Mouse (Mus musculus) neural tube, embryonic 15.5 days (tissue): ENCODE measurements around the gene Ralgps1. TPM values are rescaled to one million over a fixed set of nuclear protein-coding genes. Genes with fewer than 3 reads are reported as not detected.

Source experiments
- ATAC-seq: fragments of 200-750 bp; cut with Nextera tagmentation; 2 replicates; pipeline ENCODE4 v1.8.0; 2017; ENCODE audit warnings: mild to moderate bottlenecking, moderate TSS enrichment, moderate library complexity; ENCODE audit not compliant: low FRiP score
- H3K27ac ChIP-seq: fragments of 300-500 bp; sonication (generic); replicated peaks from 2 replicates; pipeline ENCODE4 v1.5.1; 2015; ENCODE audit warnings: mild to moderate bottlenecking, inconsistent platforms
- H3K27me3 ChIP-seq: fragments of 300-500 bp; sonication (generic); replicated peaks from 2 replicates; pipeline ENCODE4 v1.6.1; 2015; ENCODE audit warnings: inconsistent platforms
- H3K36me3 ChIP-seq: fragments of 300-500 bp; sonication (generic); 2 replicates; pipeline ENCODE4 v1.6.1; 2015; ENCODE audit warnings: inconsistent platforms
- H3K4me1 ChIP-seq: fragments of 300-500 bp; sonication (generic); 2 replicates; pipeline ENCODE4 v1.6.1; 2015; ENCODE audit warnings: inconsistent platforms
- H3K4me2 ChIP-seq: fragments of 300-500 bp; sonication (generic); 2 replicates; pipeline ENCODE4 v1.6.1; 2015; ENCODE audit warnings: inconsistent platforms, mild to moderate bottlenecking, moderate library complexity
- H3K4me3 ChIP-seq: fragments of 300-500 bp; sonication (generic); replicated peaks from 2 replicates; pipeline ENCODE4 v1.5.1; 2015; ENCODE audit warnings: mild to moderate bottlenecking, inconsistent platforms
- H3K9ac ChIP-seq: fragments of 300-500 bp; sonication (generic); replicated peaks from 2 replicates; pipeline ENCODE4 v1.6.1; 2015; ENCODE audit warnings: mild to moderate bottlenecking, inconsistent platforms
- H3K9me3 ChIP-seq: fragments of 300-500 bp; sonication (generic); replicated peaks from 2 replicates; pipeline ENCODE4 v1.6.1; 2016; ENCODE audit warnings: inconsistent platforms
- WGBS: fragments of 180-500 bp; shearing (Covaris S2); methylation state at CpG from one replicate; pipeline ENCODE4 v1.1.7; 2015; ENCODE audit warnings: mixed read lengths; 5-methylcytosine and 5-hydroxymethylcytosine counted together
- polyA plus RNA-seq: library from polyadenylated mRNA; unstranded; fragments of >200 nt; fragmentation: Nextera tagmentation; extraction: Ambion mirVana; gene quantifications from 2 replicates; pipeline ENCODE4 v1.2.1, GENCODE M21; 2015

Ralgps1 gene
- 31.6 and 34.9 TPM in 2 replicates for polyA plus RNA-seq

DNA sequence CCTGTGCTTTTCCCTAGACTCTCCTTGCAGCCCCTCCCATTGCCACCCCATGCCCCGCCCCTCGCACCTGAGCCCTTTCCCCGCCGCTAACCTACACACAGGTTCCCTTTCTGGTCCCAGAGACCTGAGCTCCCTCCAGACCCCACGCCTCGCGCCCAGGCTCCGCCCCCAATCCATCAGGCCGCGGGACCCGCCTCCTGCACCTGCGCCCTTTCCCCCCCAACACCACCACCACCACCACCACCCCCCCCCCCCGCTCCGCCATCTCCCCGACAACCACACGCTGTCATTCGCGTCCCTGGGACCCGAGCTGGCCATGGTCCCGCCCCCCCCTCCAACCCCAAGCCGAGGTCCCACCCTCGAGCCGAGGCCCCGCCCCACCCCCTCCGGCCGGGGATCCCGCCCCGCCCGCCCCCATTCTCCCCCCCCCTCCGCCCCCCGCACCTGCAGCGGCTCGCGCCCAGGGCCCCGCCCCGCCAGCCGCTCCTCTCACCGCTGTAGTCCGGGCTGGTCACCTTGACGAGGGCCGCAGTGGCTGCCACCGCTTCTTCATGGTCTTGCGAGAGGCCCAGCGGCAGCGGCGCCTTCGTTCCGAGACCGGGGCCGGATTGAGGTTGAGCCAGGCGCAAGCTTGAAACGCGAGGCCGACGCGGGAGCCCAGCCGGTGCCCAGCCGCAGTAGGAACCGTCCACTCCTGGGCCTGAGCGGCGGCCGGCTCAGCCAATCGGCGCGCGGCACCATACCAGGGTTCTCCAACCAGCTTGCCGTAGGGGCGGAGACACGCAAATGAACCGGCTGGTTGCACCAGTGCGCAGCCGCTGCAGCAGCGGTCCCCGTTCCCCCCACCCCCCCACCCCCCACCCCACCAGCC, at the start of gene Ralgps1:
Gene Ralgps1, minus strand, starts transcription at position 710 of the 871 bp plus-strand sequence.
- H3K4me3 ChIP-seq, result peak within 1 kb of the TSS; percentile 75
- ATAC-seq, result peak; percentile 99
- peaks cover 36% of the 10 kb centered on the region for H3K4me1 ChIP-seq
- H3K27ac ChIP-seq, result peak within 1 kb of the TSS; percentile 99
- H3K9ac ChIP-seq, result peak within 1 kb of the TSS; percentile 82
- H3K36me3 ChIP-seq, result peaks cover 17% of the 10 kb centered on the region
- under 1% methylated on average over 62 of the region's 74 CpGs for WGBS
- H3K27me3 ChIP-seq, result no peaks in the 10 kb centered on the region
- H3K4me2 ChIP-seq, result peak within 1 kb of the TSS; percentile 72
- no peaks in the 10 kb centered on the region for H3K9me3 ChIP-seq

DNA sequence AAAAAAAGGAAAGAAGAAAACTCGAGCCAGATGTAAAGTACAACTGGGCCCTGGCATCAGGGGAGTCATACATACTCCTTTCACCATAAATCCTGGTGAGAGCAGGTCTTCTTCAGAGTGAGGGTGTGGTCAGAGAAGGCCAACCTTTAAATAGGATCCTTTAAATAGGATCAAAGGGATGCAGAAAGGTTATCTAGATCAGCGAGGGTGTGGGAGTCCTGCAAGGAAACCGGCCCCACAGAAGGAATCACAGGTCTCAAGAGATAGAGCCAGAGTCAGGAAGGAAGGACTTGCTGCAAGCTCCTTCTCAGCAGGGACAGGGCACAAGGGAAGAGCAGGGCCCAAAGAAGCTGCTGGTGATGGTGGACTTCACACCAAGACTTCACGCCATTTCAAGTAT, 46.2 kb upstream of the Ralgps1 start:
- H3K36me3 ChIP-seq, result peaks cover 9% of the 10 kb centered on the region
- H3K4me2 ChIP-seq, result no peak overlapping the region
- H3K9ac ChIP-seq, result no peak overlapping the region
- no peak overlapping the region for H3K27ac ChIP-seq
- H3K4me1 ChIP-seq, result peaks cover 13% of the 10 kb centered on the region
- ATAC-seq, result no peak
- 71% methylated on average over 4 of the region's 4 CpGs for WGBS
- H3K4me3 ChIP-seq, result no peak overlapping the region
- no peaks in the 10 kb centered on the region for H3K9me3 ChIP-seq
- H3K27me3 ChIP-seq, result no peaks in the 10 kb centered on the region

DNA sequence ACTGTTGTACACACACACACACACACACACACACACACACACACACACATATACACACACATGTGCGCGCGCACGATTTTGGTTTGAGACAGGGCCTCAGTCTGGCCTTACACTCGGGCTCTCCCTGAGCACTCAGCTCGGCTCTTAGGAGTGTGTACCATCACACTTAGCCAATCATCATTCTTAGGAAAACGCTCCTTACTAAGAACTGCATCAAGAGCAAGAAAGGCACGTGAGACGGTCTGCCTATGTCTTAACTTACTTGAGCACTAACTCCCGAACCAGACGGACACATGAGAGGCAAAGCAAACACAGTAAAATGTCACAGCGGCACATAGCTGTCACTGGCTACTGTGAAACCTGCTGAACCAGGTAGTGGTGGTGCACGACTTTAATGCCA, 42.7 kb upstream of the Ralgps1 start:
- no peak for ATAC-seq
- Histone ChIP-seq H3K27me3 (no peaks in the 10 kb centered on the region), H3K9ac (no peak overlapping the region), H3K9me3 (no peaks in the 10 kb centered on the region), H3K27ac (no peak overlapping the region), H3K4me3 (no peak overlapping the region), H3K4me1 (peaks cover 11% of the 10 kb centered on the region), H3K4me2 (no peak overlapping the region), H3K36me3 (peaks cover 32% of the 10 kb centered on the region)
- 94% methylated on average over 13 of the region's 13 CpGs for WGBS

DNA sequence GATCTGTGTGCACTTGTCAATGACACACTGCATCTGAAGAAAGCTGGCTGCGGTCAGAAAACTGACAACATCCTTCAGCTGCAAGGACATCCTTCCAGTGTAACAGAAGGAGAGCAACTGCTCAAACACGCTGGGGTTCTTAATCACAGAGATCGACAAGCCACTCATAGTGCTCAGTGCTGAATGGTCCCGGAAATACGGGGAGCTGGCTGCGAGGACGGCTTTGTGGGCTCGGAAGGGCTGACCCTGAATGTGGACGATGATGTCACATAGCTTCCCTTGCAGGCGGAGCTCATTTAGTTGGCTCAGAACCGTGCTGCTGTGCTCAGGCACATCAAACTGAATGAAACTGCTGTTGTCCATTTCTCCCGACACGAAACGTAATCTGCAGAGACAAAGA, 40.8 kb upstream of the Ralgps1 start:
- no peaks in the 10 kb centered on the region for H3K27me3 ChIP-seq
- no peak for ATAC-seq
- no peak overlapping the region for H3K9ac ChIP-seq
- no peak overlapping the region for H3K4me2 ChIP-seq
- H3K27ac ChIP-seq, result no peak overlapping the region
- WGBS, result 78% methylated on average over 14 of the region's 14 CpGs
- 0 out of 2 replicates have a peak, but pooled peaks cover 8% of the 10 kb centered on the region for H3K4me1 ChIP-seq
- peaks cover 37% of the 10 kb centered on the region for H3K36me3 ChIP-seq
- H3K9me3 ChIP-seq, result no peaks in the 10 kb centered on the region
- no peak overlapping the region for H3K4me3 ChIP-seq

DNA sequence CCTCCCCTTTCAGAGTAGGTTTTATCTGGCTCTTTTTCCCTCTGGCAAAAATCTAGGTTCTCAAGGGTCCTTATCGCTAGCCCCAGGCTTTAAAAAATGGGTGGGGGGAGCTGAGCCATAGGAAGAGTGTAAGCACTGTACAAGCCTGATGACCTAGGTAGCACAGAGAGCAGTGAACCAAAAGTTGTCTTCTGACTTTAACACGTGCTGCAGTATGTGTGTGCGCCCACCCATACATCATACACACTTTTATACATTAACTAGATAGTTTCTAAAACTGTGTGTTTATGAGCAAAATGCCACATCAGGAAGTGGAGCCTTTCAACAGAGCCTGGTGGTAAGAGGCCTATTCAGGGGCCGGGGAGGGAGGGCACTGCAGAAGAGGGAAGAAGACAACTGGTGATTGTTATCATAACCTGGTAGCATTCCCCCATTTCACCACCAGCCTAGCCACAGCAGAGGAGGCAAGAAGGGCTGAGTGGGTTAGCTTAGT, 32.3 kb upstream of the Ralgps1 start:
- Histone ChIP-seq H3K4me1 (peaks cover 11% of the 10 kb centered on the region), H3K4me2 (no peak overlapping the region), H3K27me3 (no peaks in the 10 kb centered on the region), H3K27ac (no peak overlapping the region), H3K36me3 (peaks cover 5% of the 10 kb centered on the region; the same call in 1 of the 2 replicates), H3K9ac (no peak overlapping the region), H3K9me3 (no peaks in the 10 kb centered on the region), H3K4me3 (no peak overlapping the region)
- ATAC-seq, result no peak
- 95% methylated on average over 4 of the region's 4 CpGs for WGBS

DNA sequence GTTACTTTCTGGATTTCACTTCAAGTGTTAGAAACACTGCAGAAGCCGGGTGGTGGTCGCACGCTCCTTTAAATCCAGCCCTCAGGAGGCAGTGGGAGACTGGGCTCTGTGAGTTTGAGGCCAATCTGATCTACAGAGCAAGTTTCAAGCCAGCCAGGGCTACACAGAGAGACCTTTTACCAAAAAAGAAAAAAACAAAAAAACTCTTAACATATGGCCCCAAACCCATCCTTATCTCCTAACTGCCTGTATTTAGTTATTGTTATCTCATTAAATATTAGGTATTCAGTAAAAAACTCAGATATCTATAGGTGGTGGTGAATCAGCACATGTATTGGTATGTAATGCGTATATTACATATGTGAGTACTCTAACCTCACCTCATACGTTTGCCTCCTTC, 31.4 kb upstream of the Ralgps1 start:
- Histone ChIP-seq H3K36me3 (no peaks in the 10 kb centered on the region), H3K27me3 (no peaks in the 10 kb centered on the region), H3K9ac (no peak overlapping the region), H3K9me3 (no peaks in the 10 kb centered on the region), H3K4me2 (no peak overlapping the region), H3K27ac (no peak overlapping the region), H3K4me1 (peaks cover 11% of the 10 kb centered on the region), H3K4me3 (no peak overlapping the region)
- ATAC-seq, result no peak
- WGBS, result 69% methylated on average over 5 of the region's 5 CpGs

DNA sequence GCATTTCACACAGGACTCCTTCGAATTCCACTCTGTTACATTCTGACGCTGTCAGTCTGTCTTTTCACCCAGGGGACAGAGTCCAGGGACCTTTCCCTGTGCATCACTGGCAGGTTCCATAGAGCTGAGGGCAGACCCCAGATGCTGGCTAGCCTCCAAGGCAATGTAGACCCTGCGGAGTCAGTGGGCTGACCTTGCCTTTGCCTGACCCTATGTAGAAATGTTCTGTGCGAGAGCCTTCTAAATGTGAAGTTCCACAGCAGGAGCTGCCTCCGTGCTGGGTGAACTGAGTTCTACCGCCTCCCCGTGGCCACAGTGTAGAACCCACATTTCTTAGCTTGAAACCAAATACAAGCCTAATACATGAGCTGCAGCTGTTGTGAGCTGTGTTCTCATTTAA, 30.9 kb upstream of the Ralgps1 start:
- no peak for ATAC-seq
- 32% methylated on average over 7 of the region's 7 CpGs for WGBS
- Histone ChIP-seq H3K9me3 (no peaks in the 10 kb centered on the region), H3K9ac (no peak overlapping the region), H3K4me1 (peaks cover 11% of the 10 kb centered on the region), H3K4me2 (no peak overlapping the region), H3K27ac (no peak overlapping the region), H3K27me3 (no peaks in the 10 kb centered on the region), H3K4me3 (no peak overlapping the region), H3K36me3 (no peaks in the 10 kb centered on the region)

DNA sequence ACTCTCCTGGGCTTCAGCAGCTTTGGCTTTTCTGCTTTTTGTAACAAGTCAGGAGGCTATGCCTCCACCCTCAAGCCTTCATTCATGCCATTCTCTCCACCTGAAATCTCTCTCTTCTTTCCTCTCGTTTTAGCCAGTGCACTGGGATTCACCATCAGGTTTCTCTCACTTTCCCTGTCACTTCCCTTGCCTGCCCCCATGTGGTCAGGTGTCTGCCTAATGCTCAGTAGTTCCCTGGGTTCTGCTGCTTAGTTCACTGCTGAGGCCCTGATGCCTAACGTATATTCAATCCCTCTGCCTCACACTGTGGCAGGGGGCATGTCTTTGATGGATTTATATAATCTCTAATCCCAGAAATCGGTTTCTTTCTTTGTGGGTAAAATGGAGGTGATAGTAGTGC, 29.9 kb upstream of the Ralgps1 start:
- Histone ChIP-seq H3K27me3 (no peaks in the 10 kb centered on the region), H3K27ac (no peak overlapping the region), H3K4me2 (no peak overlapping the region), H3K4me3 (no peak overlapping the region), H3K4me1 (peaks cover 4% of the 10 kb centered on the region), H3K9me3 (no peaks in the 10 kb centered on the region), H3K9ac (no peak overlapping the region), H3K36me3 (no peaks in the 10 kb centered on the region)
- ATAC-seq, result no peak
- WGBS, result 35% methylated on average over 3 of the region's 3 CpGs

DNA sequence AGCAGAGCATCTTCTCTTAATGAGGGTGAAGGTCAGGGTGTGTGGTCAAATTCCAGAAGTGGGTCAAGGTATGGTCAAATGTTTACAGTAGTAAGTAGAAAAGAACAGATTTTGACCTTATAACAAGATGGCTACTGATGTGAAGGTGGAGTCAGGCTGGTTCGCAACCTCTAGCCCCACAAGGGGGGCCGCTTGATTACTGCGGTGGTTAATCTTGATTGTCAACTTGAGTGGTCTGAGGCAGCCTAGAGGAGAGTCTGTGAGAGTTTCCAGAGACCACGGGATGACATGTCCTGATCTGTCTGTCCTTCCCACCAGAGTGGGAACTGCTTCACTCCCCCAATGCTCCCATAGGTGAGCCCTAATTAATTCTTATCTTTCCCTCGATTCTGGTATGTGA, 29.3 kb upstream of the Ralgps1 start:
- Histone ChIP-seq H3K4me2 (no peak overlapping the region), H3K27ac (no peak overlapping the region), H3K27me3 (no peaks in the 10 kb centered on the region), H3K9me3 (no peaks in the 10 kb centered on the region), H3K4me1 (no peaks in the 10 kb centered on the region), H3K36me3 (no peaks in the 10 kb centered on the region), H3K4me3 (no peak overlapping the region), H3K9ac (no peak overlapping the region)
- 77% methylated on average over 5 of the region's 5 CpGs for WGBS
- no peak for ATAC-seq

DNA sequence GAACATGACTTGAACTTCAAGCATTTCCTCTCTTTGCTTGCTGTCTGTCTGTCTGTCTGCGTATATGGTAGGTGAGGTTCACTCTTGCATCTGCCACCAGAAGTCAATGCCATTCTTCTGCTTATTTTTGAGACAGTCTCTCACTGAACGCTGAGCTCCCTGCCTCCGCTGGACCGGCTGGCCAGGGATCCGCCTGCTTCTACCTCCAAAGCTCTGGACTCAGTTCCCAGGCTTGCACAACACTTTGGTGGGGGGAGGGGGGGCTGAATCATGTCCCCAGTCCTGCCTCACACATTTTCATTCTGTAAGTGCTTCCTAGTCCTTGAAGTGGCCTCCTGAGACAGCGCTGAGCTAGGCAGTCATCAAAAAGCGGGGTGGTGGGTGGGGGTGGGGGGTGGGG, 27.8 kb upstream of the Ralgps1 start:
- no peak overlapping the region for H3K4me3 ChIP-seq
- no peak overlapping the region for H3K27ac ChIP-seq
- no peaks in the 10 kb centered on the region for H3K36me3 ChIP-seq
- no peak for ATAC-seq
- no peak overlapping the region for H3K4me2 ChIP-seq
- H3K27me3 ChIP-seq, result no peaks in the 10 kb centered on the region
- WGBS, result 77% methylated on average over 7 of the region's 7 CpGs
- H3K9ac ChIP-seq, result no peak overlapping the region
- no peaks in the 10 kb centered on the region for H3K4me1 ChIP-seq
- no peaks in the 10 kb centered on the region for H3K9me3 ChIP-seq

DNA sequence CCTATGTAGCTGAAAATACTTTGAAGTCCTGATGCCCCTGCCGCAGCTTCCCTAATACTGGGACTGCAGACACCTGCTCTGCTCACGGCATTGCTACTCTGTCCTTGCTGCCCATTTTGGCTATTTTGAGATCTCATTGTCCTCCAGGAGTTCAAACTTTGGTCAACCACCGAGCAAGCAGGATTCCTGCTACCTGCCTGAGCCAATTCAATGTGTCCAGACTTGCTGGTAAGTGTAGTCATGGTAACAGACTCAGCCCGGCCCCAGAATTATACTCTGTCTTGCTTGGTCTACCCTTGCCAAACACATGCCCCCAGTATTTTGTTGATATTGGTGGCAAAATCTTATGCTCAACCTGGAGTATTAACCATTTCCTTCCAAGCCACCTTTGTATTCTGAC, 25.8 kb upstream of the Ralgps1 start:
- Histone ChIP-seq H3K4me2 (no peak overlapping the region), H3K9ac (no peak overlapping the region), H3K4me1 (no peaks in the 10 kb centered on the region), H3K27me3 (no peaks in the 10 kb centered on the region), H3K27ac (no peak overlapping the region), H3K36me3 (no peaks in the 10 kb centered on the region), H3K9me3 (no peaks in the 10 kb centered on the region), H3K4me3 (no peak overlapping the region)
- no peak for ATAC-seq
- WGBS, result 65% methylated on average over 4 of the region's 4 CpGs

DNA sequence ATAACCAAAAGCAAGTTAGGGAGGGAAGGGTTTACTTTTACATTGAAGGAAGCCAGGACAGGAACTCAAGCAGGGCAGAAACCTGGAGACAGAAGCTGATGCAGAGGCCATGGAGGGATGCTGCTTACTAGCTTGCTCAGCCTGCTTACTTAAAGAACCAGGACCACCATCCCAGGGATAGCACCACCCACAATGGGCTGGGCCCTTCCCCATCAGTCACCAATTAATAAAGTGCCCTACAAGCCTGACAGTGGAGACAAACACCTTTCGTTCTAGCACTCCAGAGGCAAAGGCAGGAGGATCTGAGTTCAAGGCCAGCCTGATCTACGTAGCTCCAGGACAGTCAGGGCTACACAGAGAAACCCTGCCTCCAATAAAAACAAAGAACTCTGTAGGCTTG, 23.8 kb upstream of the Ralgps1 start:
- no peaks in the 10 kb centered on the region for H3K27me3 ChIP-seq
- H3K9me3 ChIP-seq, result 0 out of 2 replicates have a peak, but pooled peaks cover under 1% of the 10 kb centered on the region
- no peaks in the 10 kb centered on the region for H3K36me3 ChIP-seq
- no peak for ATAC-seq
- H3K9ac ChIP-seq, result no peak overlapping the region
- H3K27ac ChIP-seq, result no peak overlapping the region
- 92% methylated on average over 2 of the region's 2 CpGs for WGBS
- H3K4me2 ChIP-seq, result no peak overlapping the region
- H3K4me3 ChIP-seq, result no peak overlapping the region
- H3K4me1 ChIP-seq, result no peaks in the 10 kb centered on the region
